Mouse (Mus musculus) layer of hippocampus, adult 8-10 months (tissue): ENCODE measurements around the gene Gm14403. TPM values are rescaled to one million over a fixed set of nuclear protein-coding genes. Genes with fewer than 3 reads are reported as not detected.

Experiments used
- total RNA-seq, 4 experiments: library from RNA; stranded (reverse); gene quantifications; 2 replicates each; pipeline ENCODE4 v1.2.4; 2022

The Gm14403 gene
- total RNA-seq, 4 experiments from 2014 or later: 42.4 to 52.7 (median 44.1) TPM

Other genes with a start within 250 kb of the Gm14403 start
- 1 to 10 TPM; 2.0 to 2.7 (median 2.4) TPM for gene Gm14409, start 231.2 kb upstream of the Gm14403 start, total RNA-seq
- gene Gm14412, start 173.9 kb upstream of the Gm14403 start, total RNA-seq: 1 to 10 TPM; 4.4 to 6.3 (median 4.9) TPM
- 10 to 100 TPM; 30.2 to 38.8 (median 32.2) TPM for gene Gm14418, start 99.9 kb upstream of the Gm14403 start, total RNA-seq
- gene Zfp970, start 33.5 kb upstream of the Gm14403 start, total RNA-seq: 10 to 100 TPM; 35.7 to 50.1 (median 43.8) TPM
- gene Gm14406, start 80.0 kb downstream of the Gm14403 start, total RNA-seq: under 1 TPM in 3 of 4 experiments, not detected in 1; 0.30 to 0.67 (median 0.52) TPM